Mouse (Mus musculus) heart, postnatal 36 days (tissue): ENCODE measurements around the gene Lix1l. TPM values are rescaled to one million over a fixed set of nuclear protein-coding genes. Genes with fewer than 3 reads are reported as not detected.
"Not testable (repeated sequence)": the region's sequence is repeated elsewhere in the genome, so short reads cannot be mapped to it uniquely, and the experiment has no call there.

Experiments used
- DNase-seq, 2 experiments: peaks; one replicate each; pipeline ENCODE4 v3.0.0; 2021 to 2022
- intact Hi-C: fragments of 180-260 bp; cut with DNase I; formaldehyde crosslinking; loops from one replicate; pipeline ENCODE4 v1.15.1; 2025
- total RNA-seq, 2 experiments: library from RNA; stranded (reverse); gene quantifications; 2 replicates each; pipeline ENCODE4 v1.2.3; 2021

The Lix1l gene
- total RNA-seq, 2 experiments from 2014 or later: 27.6 to 32.1 TPM

DNA sequence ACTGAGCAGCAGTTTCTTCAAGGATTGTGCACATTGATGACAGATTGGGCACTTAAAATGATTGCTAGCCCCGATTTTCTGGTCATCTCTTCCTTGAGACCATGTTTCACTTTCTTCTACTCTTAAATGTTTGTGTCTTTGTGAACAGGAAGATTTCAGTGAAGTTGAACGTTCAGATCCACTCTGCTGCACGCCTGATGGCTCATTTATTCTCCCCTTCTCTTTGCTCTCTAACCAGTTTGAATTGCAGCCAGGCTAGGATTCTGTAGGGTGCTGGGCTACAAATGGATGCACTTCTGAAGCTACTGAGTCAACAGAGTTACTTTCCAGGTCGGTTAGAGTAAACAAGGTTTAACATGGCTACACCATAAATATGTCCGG, 1.7 kb downstream of the Lix1l start:
- no peak for DNase-seq
- intact Hi-C loops: no loop called here

DNA sequence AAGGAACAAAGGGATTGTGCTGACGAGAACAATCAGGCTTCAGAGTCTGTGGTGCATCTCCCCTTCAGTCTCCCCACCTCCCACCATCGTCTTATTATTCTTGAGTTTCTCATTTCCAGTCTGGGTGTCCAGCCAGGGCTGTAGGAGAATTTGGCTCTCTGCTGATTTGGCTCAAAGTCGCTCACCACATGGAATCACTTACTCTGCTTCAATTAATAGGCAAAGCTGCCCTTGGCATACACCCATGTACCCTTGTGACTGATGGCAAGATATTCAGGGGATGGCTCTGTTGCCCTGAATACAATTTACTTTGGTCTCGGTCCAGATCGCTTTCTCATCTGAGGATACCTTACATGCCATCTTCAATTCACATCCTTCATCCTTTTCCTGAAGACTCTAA, 2.4 kb downstream of the Lix1l start:
- intact Hi-C loops: no loop called here
- DNase-seq: no peak

DNA sequence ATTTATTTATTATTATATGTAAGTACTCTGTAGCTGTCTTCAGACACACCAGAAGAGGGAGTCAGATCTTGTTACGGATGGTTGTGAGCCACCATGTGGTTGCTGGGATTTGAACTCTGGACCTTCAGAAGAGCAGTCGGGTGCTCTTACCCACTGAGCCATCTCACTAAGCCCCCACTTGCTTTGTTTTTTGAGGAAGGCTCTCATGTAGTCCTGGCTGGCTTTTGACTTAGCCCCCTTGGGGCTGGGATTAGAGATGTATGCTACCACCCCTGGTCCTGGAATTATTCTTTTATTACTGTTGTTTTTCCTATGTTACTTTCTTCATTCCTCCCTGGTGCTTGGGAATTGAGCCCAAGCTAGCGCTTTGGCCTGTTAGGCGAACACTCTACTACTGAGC, 5.1 kb downstream of the Lix1l start:
- DNase-seq, intact Hi-C loops: not testable (repeated sequence)

DNA sequence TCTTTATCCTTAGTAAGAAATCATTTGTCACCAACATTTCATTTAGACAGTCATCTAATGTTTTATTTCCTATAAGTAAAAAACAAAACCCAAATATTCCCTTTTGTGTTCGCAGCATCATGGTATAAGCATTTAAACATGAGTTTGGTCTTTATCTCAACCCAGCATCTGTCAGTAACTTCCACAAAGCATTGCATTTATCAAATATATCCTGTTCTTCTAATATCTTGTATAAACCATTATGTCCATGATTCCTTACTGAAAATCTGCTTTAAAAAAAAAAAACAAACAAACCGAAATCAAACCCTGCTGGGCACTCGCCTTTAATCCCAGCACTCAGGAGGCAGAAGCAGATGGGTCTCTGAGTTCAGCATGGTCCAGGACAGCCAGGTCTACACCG, 5.7 kb downstream of the Lix1l start:
- no peak for DNase-seq
- intact Hi-C loops: no loop called here

DNA sequence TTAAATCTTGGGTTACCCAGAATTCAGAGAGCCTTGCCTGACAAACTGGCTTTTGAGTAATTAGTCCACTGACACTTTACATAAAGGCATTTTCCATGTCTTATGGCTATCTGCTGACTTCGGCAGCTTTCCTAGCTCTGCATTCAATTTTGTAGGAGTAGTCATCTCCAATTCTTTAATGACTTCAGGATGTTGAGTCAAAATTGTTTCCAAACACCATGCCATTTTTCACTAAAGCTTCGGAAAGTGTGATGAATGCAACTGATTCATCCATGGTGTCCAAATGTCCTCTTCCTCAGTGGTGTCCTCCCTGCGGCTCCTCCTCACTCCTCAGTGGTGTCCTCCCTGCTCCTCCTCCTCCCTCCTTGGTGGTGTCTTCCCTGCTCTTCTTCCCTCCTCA, 17.0 kb downstream of the Lix1l start:
- intact Hi-C loops: no loop called here
- DNase-seq: no peak

DNA sequence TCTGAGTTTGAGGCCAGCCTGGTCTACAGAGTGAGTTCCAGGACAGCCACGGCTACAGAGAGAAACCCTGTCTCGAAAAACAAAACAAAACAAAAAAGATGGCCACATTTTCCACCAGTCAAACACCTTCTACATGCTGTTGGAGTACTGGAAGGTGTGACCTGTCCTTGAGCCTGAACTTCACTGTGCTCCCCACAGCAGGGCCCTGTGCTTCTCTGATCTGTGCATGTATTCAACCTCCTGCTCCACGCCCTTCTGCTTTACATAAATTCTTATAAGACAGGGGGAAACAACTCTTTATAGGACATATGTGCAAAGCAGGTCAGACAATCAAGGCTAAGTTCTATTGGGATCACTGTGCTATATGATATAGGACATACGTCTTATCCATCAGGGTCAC, 22.3 kb downstream of the Lix1l start:
- no peak for DNase-seq
- intact Hi-C loops: no loop called here

DNA sequence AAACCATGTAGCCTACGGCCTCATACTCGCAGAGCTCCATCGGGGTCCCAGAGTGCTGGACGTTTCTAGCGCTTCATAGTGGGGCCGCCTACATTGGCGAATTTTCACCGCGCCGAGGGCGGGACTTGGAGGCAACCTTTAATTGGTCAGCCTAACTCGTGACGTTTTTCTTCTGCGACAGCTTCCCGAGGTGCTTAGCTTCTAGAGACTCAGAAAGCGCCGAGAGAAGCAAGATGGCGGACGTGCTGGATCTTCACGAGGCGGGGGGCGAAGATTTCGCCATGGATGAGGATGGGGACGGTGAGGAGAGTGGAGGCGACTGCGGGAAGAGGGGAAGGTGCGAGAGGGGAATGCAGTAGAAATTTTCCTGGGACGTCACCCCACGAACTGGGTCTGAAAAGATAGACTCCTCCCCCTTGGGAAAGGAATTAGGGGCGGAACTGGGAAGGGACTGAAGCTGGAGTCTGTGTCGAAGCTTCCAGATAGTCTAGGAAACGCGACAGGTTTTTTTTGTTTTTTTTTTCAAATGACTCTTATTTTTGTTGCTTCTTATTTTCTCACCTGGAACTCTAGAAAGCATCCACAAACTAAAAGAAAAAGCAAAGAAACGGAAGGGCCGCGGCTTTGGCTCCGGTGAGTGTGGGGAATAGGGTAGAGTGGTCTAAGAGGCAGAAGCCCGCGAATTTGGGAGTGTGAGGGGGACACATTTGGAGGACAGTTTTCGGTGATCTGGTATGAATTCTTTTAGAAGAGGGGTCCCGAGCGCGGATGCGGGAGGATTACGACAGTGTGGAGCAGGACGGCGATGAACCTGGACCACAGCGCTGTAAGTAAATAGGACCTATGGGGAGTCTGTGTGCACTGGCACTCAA, 29.0 kb downstream of the Lix1l start, which contains the start of gene Rbm8a:
TSS of gene Rbm8a (plus strand) at position 205 of the 872 bp plus-strand sequence.
- intact Hi-C loops: no loop called here
- DNase-seq: peak; percentile 96 to 97

DNA sequence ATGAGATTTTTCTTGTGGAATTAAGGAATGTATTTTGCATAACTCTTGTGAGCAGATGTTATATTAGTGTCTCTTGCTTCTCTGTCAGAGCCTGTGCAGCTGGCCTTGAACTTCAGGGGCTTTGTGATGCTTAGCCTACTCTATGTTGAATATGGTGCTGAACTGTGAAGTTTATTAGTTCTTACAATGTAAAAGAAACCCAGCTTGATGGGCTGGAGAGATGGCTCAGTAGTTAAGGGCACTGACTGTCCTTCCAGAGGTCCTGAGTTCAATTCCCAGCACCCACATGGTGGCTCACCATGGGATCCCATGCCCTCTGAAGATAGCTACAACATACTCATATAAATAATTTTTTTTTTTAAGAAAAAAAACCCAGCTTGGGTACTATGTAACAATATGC, 31.1 kb downstream of the Lix1l start:
- DNase-seq: no peak
- intact Hi-C loops: no loop called here

DNA sequence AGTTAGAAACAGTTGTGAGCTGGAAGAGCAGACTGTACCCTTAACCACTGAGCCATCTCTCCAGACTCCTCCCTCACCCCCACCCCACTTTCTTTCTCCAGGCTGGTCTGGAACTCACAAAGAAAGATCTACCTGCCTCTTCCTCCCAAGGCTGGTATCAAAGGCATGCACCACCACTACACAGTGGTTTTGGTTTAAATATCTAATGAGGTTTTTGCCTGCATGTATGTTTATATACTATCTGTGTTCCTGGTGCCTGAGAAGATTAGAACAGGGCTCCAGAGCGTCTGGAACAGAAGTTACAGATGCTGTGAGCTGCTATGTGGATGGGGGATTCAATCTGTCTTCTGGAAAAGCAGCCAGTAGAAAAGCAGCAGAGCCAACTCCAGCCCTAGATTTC, 33.1 kb downstream of the Lix1l start:
- intact Hi-C loops: loop anchor here (2.0 kb wide), 1 partner anchor 33 kb away; the partner anchor contains the start of gene Lix1l
- DNase-seq: no peak

DNA sequence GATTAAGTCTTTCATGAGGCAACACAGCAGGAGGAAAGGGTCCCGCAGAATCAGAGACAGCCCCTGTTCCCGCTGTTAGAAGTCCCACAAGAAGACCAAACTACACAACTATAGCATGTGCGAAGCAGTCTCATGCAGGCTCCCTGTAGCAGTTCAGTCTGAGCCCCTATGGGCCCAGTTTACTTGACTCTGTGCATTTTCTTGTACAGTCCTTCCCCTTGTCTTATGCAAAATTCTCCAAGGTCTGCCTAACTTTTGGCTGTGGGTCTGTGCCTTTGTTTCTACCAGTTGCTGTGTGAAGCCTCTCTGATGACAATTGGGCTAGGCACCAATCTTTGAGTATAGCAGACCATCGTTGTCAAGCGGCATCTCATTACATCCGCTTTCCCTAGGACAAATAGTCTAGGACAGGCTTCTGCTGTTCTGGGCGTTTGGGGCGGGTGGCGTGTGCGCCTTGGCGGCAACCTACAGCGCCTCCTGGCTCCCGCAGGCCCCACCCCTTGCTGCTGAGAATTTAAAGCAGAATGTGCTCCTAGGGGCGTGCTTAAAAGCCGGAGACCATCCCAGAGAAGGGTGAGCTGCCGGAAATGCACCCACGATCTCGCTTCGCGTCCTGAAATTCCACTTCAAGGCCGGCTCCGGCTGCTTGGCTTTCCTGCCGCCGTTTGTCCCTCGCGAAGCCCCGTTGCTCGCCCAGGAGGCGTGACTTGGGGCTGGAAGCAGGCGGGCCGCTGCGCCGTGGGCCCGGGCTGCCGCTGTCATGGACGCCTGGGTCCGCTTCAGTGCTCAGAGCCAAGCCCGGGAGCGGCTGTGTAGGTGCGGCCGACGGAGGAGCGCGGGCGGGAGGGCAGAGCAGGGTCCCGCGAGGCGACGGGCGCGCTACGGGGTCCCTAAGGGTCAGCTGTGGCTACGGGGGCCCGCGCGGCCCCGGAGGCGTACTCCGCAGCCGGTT, 34.3 kb downstream of the Lix1l start, which contains the start of the genes Pex11b and Gm42957:
TSS of gene Pex11b (plus strand) at position 449 of the 952 bp plus-strand sequence.
TSS of gene Gm42957 (plus strand) at position 547 of the 952 bp plus-strand sequence.
- intact Hi-C loops: loop anchor here (2.0 kb wide), 1 partner anchor 34 kb away; the partner anchor contains the start of gene Lix1l

DNA sequence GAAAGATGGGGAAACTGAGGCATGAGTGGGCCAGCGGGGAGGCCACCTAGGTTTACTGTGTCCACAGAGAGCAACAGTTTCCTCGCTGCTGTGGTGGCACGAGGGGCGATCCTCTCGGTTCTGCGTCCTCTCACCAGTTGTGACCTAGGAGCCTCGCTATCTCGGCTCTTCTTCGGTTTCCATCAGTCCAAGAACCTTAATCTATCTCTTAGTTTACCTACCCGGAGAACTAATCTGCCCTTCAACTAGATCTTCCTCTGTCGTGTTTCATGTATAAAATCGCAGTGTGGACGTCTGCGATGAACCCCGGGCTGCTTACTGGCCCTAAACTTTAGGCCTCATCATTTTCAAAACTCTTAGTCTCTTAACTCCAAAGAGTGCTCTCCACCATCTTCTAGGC, 35.0 kb downstream of the Lix1l start:
- DNase-seq: no peak
- intact Hi-C loops: loop anchor here (2.0 kb wide), 1 partner anchor 35 kb away; the partner anchor contains the start of gene Lix1l

More for the DNA sequence above, 34.3 kb downstream of the Lix1l start, which contains the start of the genes Pex11b and Gm42957:
- peak; percentile 92 for DNase-seq

DNA sequence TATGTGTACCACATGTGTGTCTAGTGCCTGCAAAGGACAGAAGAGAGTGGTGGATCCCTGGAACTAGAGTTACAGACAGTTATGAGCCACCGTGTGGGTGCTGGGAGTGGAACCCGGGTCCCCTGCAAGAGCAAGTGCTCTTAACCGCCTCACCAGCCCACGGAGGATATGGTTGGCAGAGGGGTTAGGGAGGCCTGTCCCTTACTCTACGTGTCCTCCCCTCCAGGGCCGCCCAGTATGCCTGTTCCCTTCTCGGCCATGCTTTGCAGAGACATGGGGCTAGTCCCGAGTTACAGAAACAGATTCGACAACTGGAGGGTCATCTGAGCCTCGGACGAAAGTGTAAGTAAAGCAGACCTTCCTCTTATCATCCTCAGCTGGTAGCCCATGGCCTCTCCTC, 35.5 kb downstream of the Lix1l start:
- no peak for DNase-seq
- intact Hi-C loops: no loop called here

DNA sequence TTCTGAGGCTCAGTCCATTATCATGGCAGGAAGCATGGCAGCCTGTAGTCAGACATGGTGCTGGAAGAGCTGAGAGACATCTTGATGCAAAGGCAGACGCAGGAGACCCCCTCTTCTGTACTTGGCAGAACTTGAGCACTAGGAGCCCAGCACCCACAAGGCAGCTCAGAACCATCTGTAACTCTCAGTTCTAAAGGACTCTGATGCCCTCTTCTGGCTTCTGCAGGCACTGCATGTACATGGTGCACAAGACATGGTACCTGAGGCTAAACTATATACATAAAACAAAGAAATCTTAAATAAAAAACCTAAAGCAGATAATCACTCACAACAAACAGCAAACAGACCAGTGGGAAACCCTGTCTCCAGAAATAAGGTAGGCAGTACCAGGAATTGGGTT, 38.3 kb downstream of the Lix1l start:
- peak; percentile 68 to 80 for DNase-seq
- intact Hi-C loops: loop anchor here (1.0 kb wide), 2 partner anchors 59 to 92 kb away; no protein-coding TSS in a partner anchor

DNA sequence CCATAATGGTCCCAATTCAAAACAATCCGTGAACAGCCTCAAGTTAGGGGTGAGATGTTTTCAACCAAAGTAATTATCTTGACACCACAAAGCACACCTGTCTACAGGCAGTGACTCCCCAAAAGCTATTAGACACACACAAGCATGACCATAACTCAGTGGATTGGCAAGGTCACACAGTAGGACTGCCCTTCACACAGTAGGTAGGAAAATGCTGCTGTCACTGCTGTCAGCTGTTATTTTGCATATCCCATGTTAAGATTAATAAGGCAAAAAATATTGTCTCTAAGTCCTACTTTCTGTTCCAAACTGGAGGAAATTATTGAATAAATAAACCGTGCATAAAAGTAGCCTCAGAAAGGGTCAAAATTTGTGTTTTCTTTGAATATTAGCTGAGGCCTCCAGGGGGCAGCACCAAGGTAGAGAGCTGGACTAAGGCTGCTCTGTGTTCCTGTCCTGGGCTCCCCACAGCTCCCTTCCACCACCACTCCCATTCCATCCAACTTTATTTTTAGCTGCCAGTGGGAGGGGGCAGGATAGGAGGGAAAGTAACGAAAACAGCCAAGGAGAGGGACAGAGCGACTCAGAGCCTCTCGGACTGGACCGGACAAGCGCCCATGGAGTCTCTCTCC, 44.2 kb downstream of the Lix1l start, which contains the start of gene Itga10:
TSS of gene Itga10 (plus strand) at position 567 of the 632 bp plus-strand sequence.
- peak; percentile 27 to 58 for DNase-seq
- intact Hi-C loops: loop anchor here (5.0 kb wide), 1 partner anchor 62 kb away; the partner anchor contains the start of gene Nudt17

DNA sequence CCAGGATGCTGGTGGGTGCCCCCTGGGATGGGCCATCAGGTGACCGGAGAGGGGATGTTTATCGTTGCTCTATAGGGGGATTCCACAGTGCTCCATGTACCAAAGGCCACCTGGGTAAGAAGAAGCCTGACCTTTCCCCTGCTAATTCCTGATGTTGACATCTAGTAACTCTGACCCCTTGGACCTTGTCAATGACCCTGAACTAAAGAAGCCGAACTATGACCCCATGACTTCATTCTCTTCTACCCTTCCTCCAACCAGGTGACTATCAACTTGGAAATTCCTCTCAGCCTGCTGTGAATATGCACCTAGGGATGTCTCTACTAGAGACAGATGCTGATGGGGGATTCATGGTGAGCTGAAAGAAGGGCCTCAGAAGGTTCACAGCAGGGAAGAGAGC, 46.4 kb downstream of the Lix1l start:
- DNase-seq: no peak
- intact Hi-C loops: loop anchor here (5.0 kb wide), 1 partner anchor 60 kb away; the partner anchor contains the start of gene Nudt17

DNA sequence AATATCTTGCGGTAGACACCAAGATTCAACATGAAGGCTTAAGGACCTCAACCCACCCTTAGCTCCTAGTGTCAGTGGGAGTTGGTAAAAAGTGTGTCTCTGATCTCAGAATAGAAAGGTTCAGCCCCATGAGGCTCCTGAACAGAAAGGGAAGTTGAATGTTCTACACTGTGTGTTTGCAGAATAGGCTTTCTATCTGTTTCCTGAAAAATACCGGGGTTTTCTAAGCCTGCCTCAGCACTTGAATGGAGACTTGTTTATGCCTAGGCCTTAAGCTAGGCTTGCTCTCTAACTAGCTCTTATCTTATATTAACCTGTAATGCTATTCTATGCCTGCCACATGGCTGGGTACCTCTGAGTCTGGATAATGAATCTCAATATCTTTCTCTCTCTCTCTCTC, 60.0 kb downstream of the Lix1l start:
- intact Hi-C loops: no loop called here
- no peak for DNase-seq

DNA sequence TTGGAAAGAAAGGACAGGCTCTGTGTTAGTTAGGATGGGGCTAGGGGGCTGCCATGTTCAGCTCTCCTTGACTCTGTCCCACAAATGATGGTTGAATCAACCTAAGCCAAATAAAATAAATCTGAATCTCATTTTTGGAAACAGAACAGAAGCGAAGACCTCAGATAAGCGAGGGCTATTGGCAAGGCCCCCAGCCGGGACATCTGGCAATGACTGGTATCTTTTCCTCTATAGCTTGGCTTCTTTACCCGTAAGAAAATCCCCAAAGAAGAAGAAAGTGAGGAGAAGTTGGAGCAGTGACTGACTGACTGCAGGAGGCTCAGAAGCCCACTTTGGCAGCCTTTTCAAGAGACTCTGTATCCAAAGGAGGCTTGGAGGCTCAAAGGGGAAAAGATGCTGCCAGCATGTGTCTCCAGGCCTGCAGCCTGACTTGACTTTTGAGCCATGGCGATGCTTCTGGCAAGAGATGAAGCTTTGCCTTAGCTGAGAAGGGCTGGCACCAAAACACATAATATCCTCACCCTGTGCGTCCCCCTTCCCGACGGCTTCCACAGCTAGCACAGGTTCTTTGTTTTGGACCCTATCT, 61.9 kb downstream of the Lix1l start:
- intact Hi-C loops: loop anchor here (1.0 kb wide), 1 partner anchor 116 kb away; no protein-coding TSS in a partner anchor
- DNase-seq: no peak

DNA sequence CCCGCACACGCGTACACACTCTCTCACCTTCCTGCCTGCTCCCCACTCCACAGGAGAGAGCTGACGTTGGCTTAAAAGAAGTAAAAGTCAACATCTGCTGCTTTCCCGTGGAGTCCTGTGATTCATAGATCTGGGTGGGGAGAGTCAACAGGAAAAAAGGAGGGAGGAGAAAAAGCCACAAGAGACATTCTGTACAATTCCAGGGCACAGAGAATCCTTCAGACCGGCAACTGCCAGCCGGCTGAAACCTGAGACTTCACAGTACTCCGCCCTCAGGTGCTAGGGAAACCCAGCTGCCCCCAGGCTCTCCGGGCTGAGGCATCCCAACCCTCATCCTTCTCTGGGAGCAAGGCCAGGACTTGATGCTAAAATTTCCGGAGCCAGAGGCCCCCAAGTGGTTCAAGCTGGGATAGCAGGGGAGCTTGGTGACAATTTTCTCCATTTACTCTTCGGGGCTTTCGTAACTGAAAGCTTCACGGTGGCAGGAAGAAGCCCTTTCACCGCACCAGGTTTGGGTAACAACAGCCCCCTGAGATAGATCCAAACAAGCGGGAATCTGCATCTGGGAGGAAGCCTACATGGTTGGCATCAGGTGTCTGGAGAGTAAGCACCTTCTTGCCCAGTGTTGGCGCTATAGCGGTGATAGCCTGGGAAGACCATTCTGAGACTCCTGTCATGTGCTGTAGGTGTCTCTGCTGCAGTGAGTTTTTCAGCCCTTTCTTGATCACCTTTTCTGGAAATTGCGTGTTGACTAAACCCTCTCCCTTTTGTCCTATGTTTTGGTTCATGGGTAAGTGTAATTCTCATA, 62.7 kb downstream of the Lix1l start:
- intact Hi-C loops: loop anchor here (1.0 kb wide), 1 partner anchor 116 kb away; no protein-coding TSS in a partner anchor
- DNase-seq: peak; percentile 85 to 89
